Mouse (Mus musculus): ENCODE measurements at regions not wholly inside any gene's neighbourhood (a gene's known extent, or its start where the extent isn't known, plus 50 kb on each side); places are given as distances from the start of the nearest gene placed in this dataset.
A peak's percentile ranks its signal among the peaks of the same experiment; 100 is the strongest.

DNA sequence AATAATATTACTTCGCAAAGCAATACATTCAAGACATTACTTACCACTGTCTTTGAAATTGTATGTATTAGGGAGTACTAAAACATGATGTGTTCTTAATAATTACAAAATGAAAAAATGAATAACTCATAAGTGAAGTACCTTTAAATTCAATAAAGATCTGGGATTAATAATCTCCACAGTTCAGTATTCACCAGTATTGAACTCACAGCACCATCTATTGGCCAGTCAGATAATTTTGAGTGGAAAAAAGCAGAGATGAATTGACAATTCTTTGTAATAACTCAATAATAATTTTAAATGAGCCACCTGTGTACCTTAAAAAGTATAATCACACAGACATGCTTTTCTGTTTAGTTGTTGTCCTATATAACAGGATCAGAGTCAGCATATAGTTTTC, 180.7 kb downstream of the Nsun3 start:
- Histone ChIP-seq H3K36me3 (replicated peaks) (no peaks in the 10 kb centered on the region), H3K27me3 (ENCODE audit: insufficient read depth, low read length) (no peaks in the 10 kb centered on the region), H3K4me1 (ENCODE audit: insufficient read depth, low read depth, low read length) (no peaks in the 10 kb centered on the region), H3K4me3 (ENCODE audit: low read depth, low read length) (no peak overlapping the region), H3K9me3 (replicated peaks) (no peaks in the 10 kb centered on the region)
- ATAC-seq (ENCODE audit: extremely low read depth, insufficient number of reproducible peaks, low FRiP score, poor library complexity, severe bottlenecking) (no peak), DNase-seq (ENCODE audit: low spot score) (no peak)
- TF ChIP-seq POLR2AphosphoS5 (IDR thresholded peaks at IDR 0.05; ENCODE audit: insufficient replicate concordance, low read depth, low read length) (no peak), GATA1 (IDR thresholded peaks at IDR 0.05; ENCODE audit: borderline replicate concordance, low read length) (no peak), CTCF (IDR thresholded peaks at IDR 0.05; ENCODE audit: low read depth, low read length) (no peak), TAL1 (conservative IDR thresholded peaks at IDR 0.05; ENCODE audit: low read depth, low read length) (no peak), GATA2 (IDR thresholded peaks at IDR 0.05; ENCODE audit: borderline replicate concordance, low read depth, low read length) (no peak)

DNA sequence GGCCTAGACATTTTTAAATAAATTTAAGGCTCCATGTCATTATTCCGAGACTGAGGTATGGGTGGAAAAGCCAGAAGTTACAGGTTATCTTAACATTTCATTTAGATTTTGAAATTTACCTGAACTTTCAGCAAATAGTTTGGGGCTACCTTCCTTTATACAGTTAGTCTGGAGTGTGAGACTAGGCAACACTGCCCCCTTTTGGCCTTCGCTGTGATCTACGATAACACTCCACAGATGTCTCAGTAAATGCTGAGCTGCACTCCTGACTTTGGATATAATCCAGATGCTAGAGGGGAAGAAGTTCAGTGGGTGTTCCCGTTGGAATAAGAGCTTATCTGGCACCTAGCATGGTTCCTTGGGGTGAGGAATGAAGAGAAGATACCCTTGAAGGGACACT, 224.6 kb downstream of the Nsun3 start:
- Histone ChIP-seq H3K36me3 (replicated peaks) (no peaks in the 10 kb centered on the region), H3K4me1 (ENCODE audit: insufficient read depth, low read depth, low read length) (no peaks in the 10 kb centered on the region), H3K4me3 (ENCODE audit: low read depth, low read length) (no peak overlapping the region), H3K27me3 (ENCODE audit: insufficient read depth, low read length) (no peaks in the 10 kb centered on the region), H3K9me3 (replicated peaks) (no peaks in the 10 kb centered on the region)
- ATAC-seq (ENCODE audit: extremely low read depth, insufficient number of reproducible peaks, low FRiP score, poor library complexity, severe bottlenecking) (peak; percentile 49; the same call in 1 of the 2 replicates), DNase-seq (ENCODE audit: low spot score) (no peak)
- TF ChIP-seq CTCF (IDR thresholded peaks at IDR 0.05; ENCODE audit: low read depth, low read length) (no peak), GATA1 (IDR thresholded peaks at IDR 0.05; ENCODE audit: borderline replicate concordance, low read length) (no peak), TAL1 (conservative IDR thresholded peaks at IDR 0.05; ENCODE audit: low read depth, low read length) (no peak), POLR2AphosphoS5 (IDR thresholded peaks at IDR 0.05; ENCODE audit: insufficient replicate concordance, low read depth, low read length) (no peak), GATA2 (IDR thresholded peaks at IDR 0.05; ENCODE audit: borderline replicate concordance, low read depth, low read length) (no peak)

DNA sequence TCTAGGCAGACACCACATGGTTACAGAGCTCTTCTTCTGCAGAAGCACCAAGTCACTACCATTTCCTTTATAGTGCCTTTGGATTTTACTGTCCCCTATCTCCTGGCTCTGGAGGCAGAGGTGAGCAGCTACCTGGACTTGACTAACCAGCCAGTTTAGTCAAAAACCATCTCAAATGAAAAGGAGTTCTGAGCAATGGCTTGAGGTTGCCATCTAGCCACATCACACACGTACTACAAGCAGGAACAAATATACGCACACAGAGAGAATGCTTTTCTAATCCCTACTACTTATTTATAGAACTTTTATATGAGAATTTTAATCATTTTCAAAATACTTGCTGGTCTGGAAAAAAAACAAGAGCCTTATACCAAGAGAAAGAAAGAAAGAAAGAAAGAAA, 243.5 kb downstream of the Nsun3 start:
- Histone ChIP-seq H3K27me3 (ENCODE audit: insufficient read depth, low read length) (no peaks in the 10 kb centered on the region), H3K4me1 (ENCODE audit: insufficient read depth, low read depth, low read length) (no peaks in the 10 kb centered on the region), H3K36me3 (replicated peaks) (no peaks in the 10 kb centered on the region), H3K4me3 (ENCODE audit: low read depth, low read length) (no peak overlapping the region), H3K9me3 (replicated peaks) (no peaks in the 10 kb centered on the region)
- no peak for ATAC-seq (ENCODE audit: extremely low read depth, insufficient number of reproducible peaks, low FRiP score, poor library complexity, severe bottlenecking)
- no peak for DNase-seq (ENCODE audit: low spot score)
- TF ChIP-seq GATA1 (IDR thresholded peaks at IDR 0.05; ENCODE audit: borderline replicate concordance, low read length): no peak
- no peak for TF ChIP-seq GATA2 (IDR thresholded peaks at IDR 0.05; ENCODE audit: borderline replicate concordance, low read depth, low read length)
- TF ChIP-seq TAL1 (conservative IDR thresholded peaks at IDR 0.05; ENCODE audit: low read depth, low read length): no peak
- TF ChIP-seq POLR2AphosphoS5 (IDR thresholded peaks at IDR 0.05; ENCODE audit: insufficient replicate concordance, low read depth, low read length): no peak
- no peak for TF ChIP-seq CTCF (IDR thresholded peaks at IDR 0.05; ENCODE audit: low read depth, low read length)

DNA sequence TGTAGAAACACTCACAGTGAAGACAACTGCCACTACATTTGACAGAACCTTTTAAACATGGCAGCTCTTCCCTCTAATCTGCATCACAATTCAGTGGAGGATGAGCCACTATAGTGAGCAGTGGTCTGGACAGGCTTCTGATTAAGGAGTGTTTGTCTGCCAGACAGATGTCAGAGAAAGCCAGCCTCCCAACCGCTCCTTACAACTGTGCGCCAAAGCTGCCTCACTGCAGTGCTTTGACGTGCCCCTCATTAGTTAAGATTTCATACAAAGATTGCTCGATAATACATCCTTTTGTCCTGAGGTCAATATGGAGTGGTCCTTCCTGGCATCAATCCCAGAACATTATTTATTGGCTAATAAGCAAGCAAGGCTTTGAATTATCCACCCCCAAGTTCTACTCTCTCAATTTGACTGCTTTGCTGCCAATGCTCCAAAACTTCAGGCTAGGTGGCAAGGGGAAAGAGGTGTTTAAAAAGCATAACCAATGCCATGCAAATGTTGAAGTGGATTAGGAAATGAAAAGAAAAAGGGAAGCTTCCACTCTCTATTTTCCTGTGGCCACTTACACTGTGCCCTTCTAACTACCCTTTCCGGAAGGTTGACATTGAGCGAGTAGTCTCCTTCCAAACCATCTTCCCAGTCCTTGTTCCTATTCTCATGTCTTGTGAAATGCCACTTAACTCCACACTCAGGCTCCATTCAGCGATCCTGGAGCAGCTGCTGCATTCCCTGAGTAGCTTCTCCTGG, 248.7 kb downstream of the Nsun3 start:
- Histone ChIP-seq H3K4me1 (ENCODE audit: insufficient read depth, low read depth, low read length) (no peaks in the 10 kb centered on the region), H3K36me3 (replicated peaks) (no peaks in the 10 kb centered on the region), H3K4me3 (ENCODE audit: low read depth, low read length) (no peak overlapping the region), H3K27me3 (ENCODE audit: insufficient read depth, low read length) (no peaks in the 10 kb centered on the region), H3K9me3 (replicated peaks) (no peaks in the 10 kb centered on the region)
- ATAC-seq (ENCODE audit: extremely low read depth, insufficient number of reproducible peaks, low FRiP score, poor library complexity, severe bottlenecking) (no peak), DNase-seq (ENCODE audit: low spot score) (no peak)
- TF ChIP-seq CTCF (IDR thresholded peaks at IDR 0.05; ENCODE audit: low read depth, low read length) (no peak), GATA1 (IDR thresholded peaks at IDR 0.05; ENCODE audit: borderline replicate concordance, low read length) (no peak), TAL1 (conservative IDR thresholded peaks at IDR 0.05; ENCODE audit: low read depth, low read length) (no peak), POLR2AphosphoS5 (IDR thresholded peaks at IDR 0.05; ENCODE audit: insufficient replicate concordance, low read depth, low read length) (no peak), GATA2 (IDR thresholded peaks at IDR 0.05; ENCODE audit: borderline replicate concordance, low read depth, low read length) (no peak)

DNA sequence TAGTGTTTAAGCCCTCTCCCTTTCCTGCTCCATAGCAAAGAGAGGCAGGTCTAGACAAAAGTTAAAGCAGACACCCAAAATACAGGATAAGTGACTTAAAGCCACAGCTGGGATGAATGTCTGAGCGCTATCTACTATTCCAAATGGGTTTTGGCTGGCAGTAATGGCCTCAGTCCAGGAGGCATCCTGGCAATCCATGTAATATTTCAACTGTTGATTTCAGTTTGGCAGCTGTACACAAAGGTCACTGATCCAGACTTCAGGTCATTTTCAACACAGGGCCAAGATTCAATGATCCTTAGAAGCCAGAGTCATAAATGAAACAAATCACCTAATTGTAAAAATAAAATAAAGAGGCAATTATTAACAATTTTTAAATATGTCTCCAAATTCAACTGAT, 277.3 kb downstream of the Nsun3 start:
- no peak overlapping the region for H3K4me3 ChIP-seq (ENCODE audit: low read depth, low read length)
- H3K4me1 ChIP-seq (ENCODE audit: insufficient read depth, low read depth, low read length): no peaks in the 10 kb centered on the region
- no peak for ATAC-seq (ENCODE audit: extremely low read depth, insufficient number of reproducible peaks, low FRiP score, poor library complexity, severe bottlenecking)
- H3K27me3 ChIP-seq (ENCODE audit: insufficient read depth, low read length): no peaks in the 10 kb centered on the region
- TF ChIP-seq POLR2AphosphoS5 (IDR thresholded peaks at IDR 0.05; ENCODE audit: insufficient replicate concordance, low read depth, low read length) (no peak), GATA1 (IDR thresholded peaks at IDR 0.05; ENCODE audit: borderline replicate concordance, low read length) (no peak), TAL1 (conservative IDR thresholded peaks at IDR 0.05; ENCODE audit: low read depth, low read length) (no peak), GATA2 (IDR thresholded peaks at IDR 0.05; ENCODE audit: borderline replicate concordance, low read depth, low read length) (no peak), CTCF (IDR thresholded peaks at IDR 0.05; ENCODE audit: low read depth, low read length) (no peak)
- no peaks in the 10 kb centered on the region for H3K9me3 ChIP-seq (replicated peaks)
- no peak for DNase-seq (ENCODE audit: low spot score)
- no peaks in the 10 kb centered on the region for H3K36me3 ChIP-seq (replicated peaks)

DNA sequence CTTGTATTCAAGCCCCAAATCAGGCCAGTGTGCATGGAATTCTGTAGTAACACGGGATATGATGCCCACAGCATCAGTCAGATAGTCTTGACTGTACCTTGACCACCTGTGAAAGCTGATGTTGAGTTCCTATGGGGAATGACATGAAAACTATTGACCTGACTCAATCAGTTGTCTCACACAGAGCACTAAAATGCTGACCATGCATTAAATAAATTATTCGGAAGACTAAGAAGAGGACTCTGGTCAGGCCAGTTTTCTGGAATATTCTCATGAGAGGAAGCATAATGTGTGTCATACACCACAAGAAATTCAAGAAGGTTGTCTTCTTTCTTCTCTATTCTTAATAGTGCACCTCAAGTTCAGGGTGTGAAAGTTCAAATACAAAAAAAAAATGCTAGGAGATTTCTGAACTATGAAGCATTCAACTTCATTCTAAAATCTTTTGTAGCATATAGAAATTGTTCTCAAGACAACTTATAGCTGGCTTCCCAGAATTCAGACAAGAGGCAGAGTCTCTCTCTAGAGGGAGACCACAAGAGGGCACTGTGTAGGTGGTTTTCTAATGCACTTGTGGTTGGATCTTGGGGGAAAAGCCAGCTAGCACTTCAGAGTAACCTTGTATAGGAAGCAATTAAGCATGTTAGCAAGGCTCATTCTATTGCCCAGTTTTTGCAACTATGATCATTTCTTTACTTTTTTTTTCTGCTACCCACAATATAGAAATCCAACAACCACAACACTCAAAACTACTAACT, 279.7 kb downstream of the Nsun3 start:
- H3K4me1 ChIP-seq (ENCODE audit: insufficient read depth, low read depth, low read length): no peaks in the 10 kb centered on the region
- DNase-seq (ENCODE audit: low spot score): no peak
- H3K36me3 ChIP-seq (replicated peaks): no peaks in the 10 kb centered on the region
- no peak for ATAC-seq (ENCODE audit: extremely low read depth, insufficient number of reproducible peaks, low FRiP score, poor library complexity, severe bottlenecking)
- no peak overlapping the region for H3K4me3 ChIP-seq (ENCODE audit: low read depth, low read length)
- no peaks in the 10 kb centered on the region for H3K27me3 ChIP-seq (ENCODE audit: insufficient read depth, low read length)
- TF ChIP-seq TAL1 (conservative IDR thresholded peaks at IDR 0.05; ENCODE audit: low read depth, low read length): no peak
- TF ChIP-seq GATA1 (IDR thresholded peaks at IDR 0.05; ENCODE audit: borderline replicate concordance, low read length): no peak
- H3K9me3 ChIP-seq (replicated peaks): no peaks in the 10 kb centered on the region
